Mouse (Mus musculus): ENCODE measurements around the gene Dnajc7.

DNA sequence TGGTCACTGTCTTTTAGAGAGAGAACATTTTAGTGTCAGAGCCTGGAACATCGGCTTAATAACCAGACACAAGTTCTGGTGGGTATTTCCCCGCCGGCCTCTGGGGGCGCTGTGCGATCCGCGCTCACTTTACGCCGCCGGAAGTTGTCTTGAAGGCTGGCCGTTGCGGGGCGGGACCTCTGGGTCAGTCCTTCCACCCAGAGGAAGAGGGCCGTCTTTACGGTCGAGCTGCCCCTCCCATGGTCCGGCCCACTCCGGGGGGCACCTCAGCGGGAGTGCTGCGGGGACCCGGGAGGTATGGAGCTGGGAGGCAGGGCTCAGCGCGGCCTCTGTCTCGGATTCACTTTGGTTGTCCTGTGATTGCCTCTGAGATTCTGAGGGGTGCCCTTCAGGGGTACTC lies 2.7 kb upstream of the Dnajc7 start:
- TF ChIP-seq POLR2A (IDR thresholded peaks at IDR 0.05; ENCODE audit: extremely low read depth, insufficient read depth, low read length) (peak; percentile 57; the same call in 1 of the 2 replicates), CTCF (IDR thresholded peaks at IDR 0.05; ENCODE audit: extremely low read depth, insufficient read depth, low read length) (peak; percentile 69)
